20 mouse cellular contexts compared by ENCODE assay signal in the genomic region with DNA sequence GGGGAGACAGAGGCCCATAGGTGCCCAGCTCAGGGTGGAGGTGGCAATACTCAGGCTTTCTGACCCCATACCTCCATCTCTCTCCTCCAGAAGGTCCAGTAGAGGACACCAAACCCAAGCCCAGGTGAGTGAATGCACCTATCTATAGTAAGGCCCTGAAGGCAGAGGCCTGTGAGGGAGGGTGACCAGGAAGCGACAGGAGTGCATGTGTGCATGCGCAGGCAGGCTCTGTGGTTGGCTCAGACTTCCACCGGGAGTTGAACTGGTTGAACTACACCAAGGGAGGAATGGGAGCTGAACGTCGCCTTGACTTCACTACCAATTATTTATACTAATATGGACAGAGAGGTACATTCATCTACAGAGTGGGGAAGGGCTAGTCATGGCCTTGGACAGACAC. TPM values are rescaled to one million over a fixed set of nuclear protein-coding genes. Genes with fewer than 3 reads are reported as not detected.
DNase-seq lines count a peak whose midpoint lies in the region; ATAC-seq and TF ChIP-seq lines count a peak whose summit lies in the region.
"Had no signal": no experiment of that assay in that cellular context is flagged by ENCODE, and none has a peak within 500 bp of the region (broad histone marks: within the 10 kb centered on the region; RNA-seq: fewer than 3 reads in every experiment).

No protein-coding gene starts in this region.

- no peak for TF ChIP-seq CTCF in C2C12 (IDR thresholded peaks at IDR 0.05; ENCODE audit: control insufficient read depth, insufficient read depth, insufficient read length)
- no peak for TF ChIP-seq CTCF in heart, postnatal 0 days (IDR thresholded peaks at IDR 0.05; ENCODE audit: low read depth)

- no peak for DNase-seq in heart, embryonic 10.5 days (ENCODE audit: low spot score)
- no peak for DNase-seq in heart, adult 9 months (ENCODE audit: low spot score in 2 of 2)
- DNase-seq in heart, postnatal 4 days: no peak
- DNase-seq in heart, postnatal 0 days (ENCODE audit: low spot score): no peak
- no peak for DNase-seq in adrenal gland, postnatal 36 days
- DNase-seq in lung, postnatal 14 days: no peak
- DNase-seq: cerebellum, adult 9-11 months; gastrocnemius, postnatal 14 days had no signal

- H3K79me2 ChIP-seq in C2C12 (ENCODE audit: control insufficient read depth, insufficient read depth): peaks cover 89% of the 10 kb centered on the region

- 0 out of 2 replicates have a peak overlapping the region, but pooled peaks have one; percentile 47 for H3K27ac ChIP-seq in heart, embryonic 10.5 days
- H3K27ac ChIP-seq in heart, embryonic 14.5 days (replicated peaks in 1 of 2; ENCODE audit: control insufficient read depth in 1 of 2, insufficient read depth in 1 of 2, low read depth in 2 of 2, low read length in 2 of 2): peak overlapping the region in 1 of 2 experiments; percentile 56; a peak in 2 of 4 replicates
- peak overlapping the region; percentile 98 for H3K27ac ChIP-seq in heart, postnatal 0 days (ENCODE audit: low read depth)
- H3K27ac ChIP-seq: embryonic facial prominence, embryonic 13.5 days; forebrain, embryonic 12.5 days; hindbrain, embryonic 12.5 days had no signal

- no peaks in the 10 kb centered on the region for H3K27me3 ChIP-seq in heart, embryonic 10.5 days (ENCODE audit: insufficient read depth, poor library complexity, severe bottlenecking)
- no peaks in the 10 kb centered on the region for H3K27me3 ChIP-seq in heart, embryonic 14.5 days (ENCODE audit: control insufficient read depth, insufficient read depth, low read length)
- no peaks in the 10 kb centered on the region for H3K27me3 ChIP-seq in C2C12 (ENCODE audit: control insufficient read depth, insufficient read depth, insufficient read length)
- no peaks in the 10 kb centered on the region for H3K27me3 ChIP-seq in heart, postnatal 0 days (ENCODE audit: control insufficient read depth, insufficient read depth, low read length)
- H3K27me3 ChIP-seq: embryonic facial prominence, embryonic 13.5 days; forebrain, embryonic 12.5 days; hindbrain, embryonic 12.5 days; Patski had no signal

- no peak overlapping the region for H3K4me3 ChIP-seq in heart, embryonic 10.5 days
- H3K4me3 ChIP-seq in heart, embryonic 14.5 days (ENCODE audit: control insufficient read depth in 1 of 2, insufficient read depth in 1 of 2, low read depth in 1 of 2, low read length in 2 of 2): no peak overlapping the region
- peak overlapping the region; percentile 28 for H3K4me3 ChIP-seq in C2C12 (ENCODE audit: insufficient read depth, poor library complexity, severe bottlenecking)
- H3K4me3 ChIP-seq in heart, postnatal 0 days (ENCODE audit: low read depth, low read length): no peak overlapping the region
- H3K4me3 ChIP-seq: embryonic facial prominence, embryonic 13.5 days; forebrain, embryonic 12.5 days; hindbrain, embryonic 12.5 days had no signal

- H3K4me1 ChIP-seq in heart, embryonic 10.5 days: peaks cover 87% of the 10 kb centered on the region
- peaks cover 55 to 90% of the 10 kb centered on the region in 2 experiments for H3K4me1 ChIP-seq in heart, embryonic 14.5 days (ENCODE audit: control insufficient read depth in 2 of 2, insufficient read depth in 2 of 2, low read length in 2 of 2)
- H3K4me1 ChIP-seq in heart, postnatal 0 days (ENCODE audit: control insufficient read depth, insufficient read depth): peaks cover 31% of the 10 kb centered on the region

- no peaks in the 10 kb centered on the region for H3K9me3 ChIP-seq in heart, embryonic 10.5 days
- H3K9me3 ChIP-seq in heart, embryonic 14.5 days (ENCODE audit: control insufficient read depth, low read length): no peaks in the 10 kb centered on the region
- H3K9me3 ChIP-seq in heart, postnatal 0 days (replicated peaks; ENCODE audit: control insufficient read depth, low read length): no peaks in the 10 kb centered on the region
- H3K9me3 ChIP-seq: embryonic facial prominence, embryonic 13.5 days; forebrain, embryonic 12.5 days; hindbrain, embryonic 12.5 days had no signal

- H3K4me2 ChIP-seq in heart, embryonic 14.5 days (ENCODE audit: low read length): no peak overlapping the region
- H3K4me2 ChIP-seq in heart, postnatal 0 days (ENCODE audit: low read depth, low read length): no peak overlapping the region
- H3K4me2 ChIP-seq: embryonic facial prominence, embryonic 13.5 days; forebrain, embryonic 12.5 days; hindbrain, embryonic 12.5 days had no signal

- H3K36me3 ChIP-seq in heart, embryonic 10.5 days: peaks cover 98% of the 10 kb centered on the region
- H3K36me3 ChIP-seq in heart, embryonic 14.5 days (ENCODE audit: control insufficient read depth, insufficient read depth, low read length): peaks cover 100% of the 10 kb centered on the region
- H3K36me3 ChIP-seq in C2C12 (ENCODE audit: control insufficient read depth, insufficient read depth): peaks cover 40% of the 10 kb centered on the region
- peaks cover 91% of the 10 kb centered on the region for H3K36me3 ChIP-seq in heart, postnatal 0 days (replicated peaks; ENCODE audit: control insufficient read depth, insufficient read depth, low read length)
- H3K36me3 ChIP-seq: embryonic facial prominence, embryonic 13.5 days; forebrain, embryonic 12.5 days; hindbrain, embryonic 12.5 days had no signal

- peak overlapping the region; percentile 47 for H3K9ac ChIP-seq in heart, embryonic 14.5 days (ENCODE audit: low read length)
- no peak overlapping the region for H3K9ac ChIP-seq in heart, postnatal 0 days (replicated peaks; ENCODE audit: low read depth, low read length)
- H3K9ac ChIP-seq: embryonic facial prominence, embryonic 13.5 days; forebrain, embryonic 12.5 days; hindbrain, embryonic 12.5 days had no signal

- TF ChIP-seq EP300 in heart, postnatal 0 days (IDR thresholded peaks at IDR 0.05; ENCODE audit: low read depth): no peak

- H3K79me3 ChIP-seq in C2C12 (ENCODE audit: low read depth): peaks cover 50% of the 10 kb centered on the region

- peak overlapping the region; percentile 25 for H3ac ChIP-seq in C2C12 (ENCODE audit: control insufficient read depth, insufficient read length, low read depth)

- 64% methylated on average over 5 of the region's 5 CpGs for WGBS in heart, embryonic 10.5 days
- WGBS in heart, embryonic 14.5 days: 76% methylated on average over 5 of the region's 5 CpGs
- 65% methylated on average over 5 of the region's 5 CpGs for WGBS in heart, postnatal 0 days

- no peak for ATAC-seq in heart, embryonic 14.5 days (ENCODE audit: insufficient number of reproducible peaks, insufficient read depth, low FRiP score, low read depth)
- ATAC-seq in heart, postnatal 0 days (ENCODE audit: insufficient read depth, low read depth): no peak
- ATAC-seq: activated CD4-positive, CD25-positive, alpha-beta regulatory T cell, adult 4 months; forebrain, embryonic 16.5 days; hindbrain, embryonic 16.5 days; inflammation-experienced regulatory T-cells, adult 6 months had no signal

TF ChIP-seq in C2C12, 6 proteins besides CTCF, POLR2A, EP300 and RAD21:
- TF ChIP-seq CEBPB (IDR thresholded peaks at IDR 0.05; ENCODE audit: low read depth) (no peak), MYOD1 (IDR thresholded peaks at IDR 0.05; ENCODE audit: control insufficient read depth, insufficient read length, low read depth) (no peak), USF1 (IDR thresholded peaks at IDR 0.05; ENCODE audit: low read depth) (no peak), FOSL1 (IDR thresholded peaks at IDR 0.05; ENCODE audit: insufficient read depth, low read length, poor library complexity, severe bottlenecking) (no peak), MAX (IDR thresholded peaks at IDR 0.05) (no peak), MYOG (IDR thresholded peaks at IDR 0.05; ENCODE audit: control insufficient read depth, extremely low read depth, insufficient read length) (no peak)
TF ChIP-seq in C2C12: peak in this region for 0.

RNA-seq across cellular contexts. Expression of a gene that starts 10.5 kb away (rescaled TPM):
- polyA plus RNA-seq in heart, embryonic 10.5 days (2016; fragmentation: Nextera tagmentation; extraction: Ambion mirVana): 2,168 and 3,634 TPM in 2 replicates
- polyA plus RNA-seq in heart, embryonic 14.5 days (2014; fragmentation: Nextera tagmentation; extraction: Ambion mirVana): 7,347 and 7,875 TPM in 2 replicates
- total RNA-seq in heart, postnatal 4 days (2021): 1,000 to 10,000 TPM; 6,684 to 7,230 TPM
- 167 TPM for polyA plus RNA-seq in C2C12 (2012; fragmentation: generic; extraction: Trizol)
- 1,865 and 1,929 TPM in 2 replicates for total RNA-seq in heart, postnatal 0 days (2014; rRNA removed; ENCODE audit: low replicate concordance)
- polyA plus RNA-seq in heart, postnatal 0 days (2015; fragmentation: Nextera tagmentation; extraction: Ambion mirVana): 13,184 and 14,025 TPM in 2 replicates
- 1 to 10 TPM; 2.5 to 2.6 TPM for total RNA-seq in adrenal gland, postnatal 36 days (2021)

RNA-seq across cellular contexts. Expression of a gene that starts 28.2 kb away (rescaled TPM):
- 3.3 and 6.8 TPM in 2 replicates for polyA plus RNA-seq in heart, embryonic 10.5 days (2016; fragmentation: Nextera tagmentation; extraction: Ambion mirVana)
- polyA plus RNA-seq in heart, embryonic 14.5 days (2014; fragmentation: Nextera tagmentation; extraction: Ambion mirVana): 3.1 and 4.8 TPM in 2 replicates
- 10 to 100 TPM in 1 of 2 experiments, 1 to 10 TPM in 1; 7.3 to 10.3 TPM for total RNA-seq in heart, postnatal 4 days (2021)
- 0.48 TPM for polyA plus RNA-seq in C2C12 (2012; fragmentation: generic; extraction: Trizol)
- total RNA-seq in heart, postnatal 0 days (2014; rRNA removed; ENCODE audit: low replicate concordance): 4.4 and 32.9 TPM in 2 replicates
- 9.1 and 11.1 TPM in 2 replicates for polyA plus RNA-seq in heart, postnatal 0 days (2015; fragmentation: Nextera tagmentation; extraction: Ambion mirVana)
- not detected for total RNA-seq in adrenal gland, postnatal 36 days (2021)
- total RNA-seq: adrenal gland, postnatal 14 days; CH12.LX had no signal

Comparison
In these comparisons a context has a peak if more than half of its experiments do, and no peak if none do; other contexts are left out.
1. RNA of a gene that starts 10.5 kb away (polyA plus RNA-seq): 13,184 to 14,025 TPM in heart, postnatal 0 days, 7,347 to 7,875 TPM in heart, embryonic 14.5 days and 2,168 to 3,634 TPM in heart, embryonic 10.5 days; 167 TPM in C2C12 (single experiment); every median in the first group is over 10 times any median in the second.